Mouse (Mus musculus): ENCODE results near the gene Mark3. TPM values are rescaled to one million over a fixed set of nuclear protein-coding genes. Genes with fewer than 3 reads are reported as not detected.
A peak's percentile ranks its signal among the peaks of the same experiment; 100 is the strongest.

Mark3 gene
- polyA plus RNA-seq, 2 experiments: 18.0 to 24.6 TPM

GRCm38 (mm10) chr12:111533096-111533794, 41.1 kb upstream of the Mark3 start:
- H3K4me2 ChIP-seq (ENCODE audit: low read depth): no peak overlapping the region
- WGBS (ENCODE audit: insufficient replicate concordance): 54% methylated on average over 11 of the region's 11 CpGs
- peaks cover 10% of the 10 kb centered on the region for H3K27me3 ChIP-seq (ENCODE audit: control insufficient read depth, insufficient read depth, low read length)
- no peak overlapping the region for H3K27ac ChIP-seq
- peaks cover 21 to 26% of the 10 kb centered on the region in 2 experiments for H3K4me1 ChIP-seq (replicated peaks; ENCODE audit: control insufficient read depth in 2 of 2, insufficient read depth in 2 of 2, low read length in 1 of 2)
- H3K4me3 ChIP-seq (ENCODE audit: insufficient read depth in 1 of 2, low read depth in 2 of 2, low read length in 2 of 2): no peak overlapping the region
- H3K36me3 ChIP-seq (replicated peaks; ENCODE audit: control insufficient read depth, insufficient read depth, low read depth): no peaks in the 10 kb centered on the region
- ATAC-seq (ENCODE audit: insufficient read depth) (no peak), DNase-seq (ENCODE audit: low read depth in 3 of 3, low spot score in 3 of 3) (no peak)
- TF ChIP-seq CTCF (IDR thresholded peaks at IDR 0.05; ENCODE audit: low read depth) (no peak), EP300 (IDR thresholded peaks at IDR 0.05; ENCODE audit: low read depth) (no peak)
- no peak overlapping the region for H3K9ac ChIP-seq (replicated peaks)
- no peaks in the 10 kb centered on the region for H3K9me3 ChIP-seq (ENCODE audit: control insufficient read depth, low read length)

GRCm38 (mm10) chr12:111535281-111535680, 39.0 kb upstream of the Mark3 start:
- TF ChIP-seq CTCF (IDR thresholded peaks at IDR 0.05; ENCODE audit: low read depth) (peak; percentile 35; the same call in 1 of the 2 replicates), EP300 (IDR thresholded peaks at IDR 0.05; ENCODE audit: low read depth) (peak; percentile 89)
- Histone ChIP-seq H3K9me3 (ENCODE audit: control insufficient read depth, low read length) (no peaks in the 10 kb centered on the region), H3K4me2 (ENCODE audit: low read depth) (peak overlapping the region; percentile 49), H3K36me3 (replicated peaks; ENCODE audit: control insufficient read depth, insufficient read depth, low read depth) (peaks cover 15% of the 10 kb centered on the region), H3K4me3 (ENCODE audit: insufficient read depth in 1 of 2, low read depth in 2 of 2, low read length in 2 of 2) (no peak overlapping the region), H3K27me3 (ENCODE audit: control insufficient read depth, insufficient read depth, low read length) (peaks cover 7% of the 10 kb centered on the region), H3K9ac (replicated peaks) (peak overlapping the region; percentile 32; the same call in 1 of the 2 replicates), H3K4me1 (replicated peaks; ENCODE audit: control insufficient read depth in 2 of 2, insufficient read depth in 2 of 2, low read length in 1 of 2) (peaks cover 28 to 36% of the 10 kb centered on the region in 2 experiments), H3K27ac (peak overlapping the region; percentile 81)
- WGBS (ENCODE audit: insufficient replicate concordance): 13% methylated on average over 6 of the region's 6 CpGs
- peak; percentile 79 to 83 (median 81) for DNase-seq (ENCODE audit: low read depth in 3 of 3, low spot score in 3 of 3)
- ATAC-seq (ENCODE audit: insufficient read depth): peak; percentile 38

GRCm38 (mm10) chr12:111535762-111536161, 38.6 kb upstream of the Mark3 start:
- H3K9me3 ChIP-seq (ENCODE audit: control insufficient read depth, low read length): no peaks in the 10 kb centered on the region
- H3K4me2 ChIP-seq (ENCODE audit: low read depth): peak overlapping the region; percentile 49
- H3K9ac ChIP-seq (replicated peaks): peak overlapping the region; percentile 32; the same call in 1 of the 2 replicates
- peaks cover 31 to 39% of the 10 kb centered on the region in 2 experiments for H3K4me1 ChIP-seq (replicated peaks; ENCODE audit: control insufficient read depth in 2 of 2, insufficient read depth in 2 of 2, low read length in 1 of 2)
- peak overlapping the region; percentile 81 for H3K27ac ChIP-seq
- peaks cover 7% of the 10 kb centered on the region for H3K27me3 ChIP-seq (ENCODE audit: control insufficient read depth, insufficient read depth, low read length)
- H3K36me3 ChIP-seq (replicated peaks; ENCODE audit: control insufficient read depth, insufficient read depth, low read depth): peaks cover 20% of the 10 kb centered on the region
- TF ChIP-seq CTCF (IDR thresholded peaks at IDR 0.05; ENCODE audit: low read depth) (no peak), EP300 (IDR thresholded peaks at IDR 0.05; ENCODE audit: low read depth) (no peak)
- WGBS (ENCODE audit: insufficient replicate concordance): 45% methylated on average over 5 of the region's 5 CpGs
- DNase-seq (ENCODE audit: low read depth in 3 of 3, low spot score in 3 of 3): no peak
- no peak overlapping the region; a peak in 1 of 4 replicates for H3K4me3 ChIP-seq (ENCODE audit: insufficient read depth in 1 of 2, low read depth in 2 of 2, low read length in 2 of 2)
- ATAC-seq (ENCODE audit: insufficient read depth): no peak

GRCm38 (mm10) chr12:111536746-111537145, 37.6 kb upstream of the Mark3 start:
- ATAC-seq (ENCODE audit: insufficient read depth) (no peak), DNase-seq (ENCODE audit: low read depth in 3 of 3, low spot score in 3 of 3) (no peak)
- H3K4me2 ChIP-seq (ENCODE audit: low read depth): peak overlapping the region; percentile 62
- peaks cover 30% of the 10 kb centered on the region for H3K36me3 ChIP-seq (replicated peaks; ENCODE audit: control insufficient read depth, insufficient read depth, low read depth)
- TF ChIP-seq EP300 (IDR thresholded peaks at IDR 0.05; ENCODE audit: low read depth) (no peak), CTCF (IDR thresholded peaks at IDR 0.05; ENCODE audit: low read depth) (no peak)
- H3K4me1 ChIP-seq (replicated peaks; ENCODE audit: control insufficient read depth in 2 of 2, insufficient read depth in 2 of 2, low read length in 1 of 2): peaks cover 32 to 42% of the 10 kb centered on the region in 2 experiments
- H3K27ac ChIP-seq: peak overlapping the region; percentile 90
- H3K9ac ChIP-seq (replicated peaks): peak overlapping the region; percentile 97
- no peaks in the 10 kb centered on the region for H3K9me3 ChIP-seq (ENCODE audit: control insufficient read depth, low read length)
- 52% methylated on average over 4 of the region's 4 CpGs for WGBS (ENCODE audit: insufficient replicate concordance)
- H3K27me3 ChIP-seq (ENCODE audit: control insufficient read depth, insufficient read depth, low read length): peaks cover 7% of the 10 kb centered on the region
- H3K4me3 ChIP-seq (ENCODE audit: insufficient read depth in 1 of 2, low read depth in 2 of 2, low read length in 2 of 2): peak overlapping the region; percentile 54 to 99

- H3K4me1 ChIP-seq (replicated peaks; ENCODE audit: control insufficient read depth in 2 of 2, insufficient read depth in 2 of 2, low read length in 1 of 2): peaks cover 32 to 42% of the 10 kb centered on the region in 2 experiments
- no peak for DNase-seq (ENCODE audit: low read depth in 3 of 3, low spot score in 3 of 3)
- H3K27ac ChIP-seq: peak overlapping the region; percentile 90
- H3K9me3 ChIP-seq (ENCODE audit: control insufficient read depth, low read length): no peaks in the 10 kb centered on the region
- peak overlapping the region; percentile 72 to 99 for H3K4me3 ChIP-seq (ENCODE audit: insufficient read depth in 1 of 2, low read depth in 2 of 2, low read length in 2 of 2)
- peaks cover 7% of the 10 kb centered on the region for H3K27me3 ChIP-seq (ENCODE audit: control insufficient read depth, insufficient read depth, low read length)
- peak overlapping the region; percentile 97 for H3K9ac ChIP-seq (replicated peaks)
- TF ChIP-seq EP300 (IDR thresholded peaks at IDR 0.05; ENCODE audit: low read depth) (no peak), CTCF (IDR thresholded peaks at IDR 0.05; ENCODE audit: low read depth) (no peak)
- peaks cover 36% of the 10 kb centered on the region for H3K36me3 ChIP-seq (replicated peaks; ENCODE audit: control insufficient read depth, insufficient read depth, low read depth)
- H3K4me2 ChIP-seq (ENCODE audit: low read depth): peak overlapping the region; percentile 62
- WGBS (ENCODE audit: insufficient replicate concordance): under 1% methylated on average over 22 of the region's 22 CpGs
- ATAC-seq (ENCODE audit: insufficient read depth): peak; percentile 38; the same call in 1 of the 2 replicates
These were observed 37.0 kb upstream of the Mark3 start for GRCm38 (mm10) chr12:111537341-111537740.

Measured in liver, embryonic 14.5 days (tissue).